Mouse (Mus musculus): ENCODE measurements around the gene Nrxn2. TPM values are rescaled to one million over a fixed set of nuclear protein-coding genes. Genes with fewer than 3 reads are reported as not detected.

Nrxn2 gene
- polyA plus RNA-seq, 1 experiment from 2014 or later = 5.0 TPM

DNA sequence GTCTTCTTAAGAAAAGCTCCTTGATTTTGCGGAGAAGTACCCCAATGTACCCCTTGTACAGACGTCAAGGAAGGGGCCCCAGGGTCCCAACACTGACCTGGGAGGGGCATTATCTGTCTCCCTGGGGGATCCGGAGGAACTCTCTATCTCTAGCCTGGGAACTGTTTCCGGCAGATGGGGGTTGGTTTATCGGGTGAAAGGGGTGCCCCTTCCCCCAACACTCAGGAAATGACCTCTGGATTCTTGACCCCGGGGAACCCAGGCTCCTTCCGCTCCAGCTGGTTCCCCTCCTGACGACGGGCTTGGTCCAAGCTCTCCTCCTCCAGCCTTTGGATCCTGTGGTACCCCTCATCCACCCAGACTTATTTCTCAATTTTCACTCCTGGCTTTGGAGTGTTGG is 16.6 kb upstream of the Nrxn2 start:
- H3K27ac ChIP-seq (replicated peaks; ENCODE audit: low read depth, low read length) = no peak overlapping the region
- ATAC-seq (replicated peaks; ENCODE audit: insufficient number of reproducible peaks, low FRiP score, low TSS enrichment, low read depth) = no peak

GRCm38 (mm10) chr19:6403869-6404268 is 14.7 kb upstream of the Nrxn2 start:
- Histone ChIP-seq H3K27ac (replicated peaks; ENCODE audit: low read depth, low read length) (no peak overlapping the region), H3K9me3 (replicated peaks; ENCODE audit: control insufficient read depth, low read length) (no peaks in the 10 kb centered on the region), H3K4me3 (ENCODE audit: low read depth, low read length) (no peak overlapping the region), H3K4me1 (ENCODE audit: control insufficient read depth, insufficient read depth, low read length) (peaks cover 5% of the 10 kb centered on the region; the same call in 1 of the 2 replicates), H3K9ac (replicated peaks; ENCODE audit: low read length) (no peak overlapping the region; the same call in 1 of the 2 replicates), H3K36me3 (replicated peaks; ENCODE audit: control insufficient read depth, insufficient read depth, low read depth, low read length) (no peaks in the 10 kb centered on the region), H3K27me3 (ENCODE audit: control insufficient read depth, insufficient read depth, low read length) (peaks cover 23% of the 10 kb centered on the region), H3K4me2 (ENCODE audit: low read depth, low read length) (no peak overlapping the region)
- DNase-seq (ENCODE audit: low spot score) (no peak), ATAC-seq (replicated peaks; ENCODE audit: insufficient number of reproducible peaks, low FRiP score, low TSS enrichment, low read depth) (no peak)
- 78% methylated on average over 10 of the region's 10 CpGs for WGBS

More for the DNA sequence above, 16.6 kb upstream of the Nrxn2 start:
- Histone ChIP-seq H3K4me1 (ENCODE audit: control insufficient read depth, insufficient read depth, low read length) (peaks cover 7% of the 10 kb centered on the region; the same call in 1 of the 2 replicates), H3K27me3 (ENCODE audit: control insufficient read depth, insufficient read depth, low read length) (peaks cover 29% of the 10 kb centered on the region), H3K36me3 (replicated peaks; ENCODE audit: control insufficient read depth, insufficient read depth, low read depth, low read length) (no peaks in the 10 kb centered on the region), H3K4me2 (ENCODE audit: low read depth, low read length) (no peak overlapping the region; the same call in 1 of the 2 replicates), H3K9me3 (replicated peaks; ENCODE audit: control insufficient read depth, low read length) (no peaks in the 10 kb centered on the region), H3K4me3 (ENCODE audit: low read depth, low read length) (no peak overlapping the region; the same call in 1 of the 2 replicates), H3K9ac (replicated peaks; ENCODE audit: low read length) (no peak overlapping the region)
- no peak for DNase-seq (ENCODE audit: low spot score)
- 8% methylated on average over 9 of the region's 9 CpGs for WGBS

- 0 out of 2 replicates have a peak, but pooled peaks cover 5% of the 10 kb centered on the region for H3K4me1 ChIP-seq (ENCODE audit: control insufficient read depth, insufficient read depth, low read length)
- no peak for ATAC-seq (replicated peaks; ENCODE audit: insufficient number of reproducible peaks, low FRiP score, low TSS enrichment, low read depth)
Measured at GRCm38 (mm10) chr19:6405433-6405832, 13.1 kb upstream of the Nrxn2 start.

GRCm38 (mm10) chr19:6407109-6407508 is 11.4 kb upstream of the Nrxn2 start:
- DNase-seq (ENCODE audit: low spot score) (no peak), ATAC-seq (replicated peaks; ENCODE audit: insufficient number of reproducible peaks, low FRiP score, low TSS enrichment, low read depth) (no peak)
- Histone ChIP-seq H3K4me3 (ENCODE audit: low read depth, low read length) (no peak overlapping the region), H3K36me3 (replicated peaks; ENCODE audit: control insufficient read depth, insufficient read depth, low read depth, low read length) (no peaks in the 10 kb centered on the region), H3K4me1 (ENCODE audit: control insufficient read depth, insufficient read depth, low read length) (no peaks in the 10 kb centered on the region), H3K9me3 (replicated peaks; ENCODE audit: control insufficient read depth, low read length) (no peaks in the 10 kb centered on the region), H3K4me2 (ENCODE audit: low read depth, low read length) (no peak overlapping the region), H3K9ac (replicated peaks; ENCODE audit: low read length) (no peak overlapping the region), H3K27me3 (ENCODE audit: control insufficient read depth, insufficient read depth, low read length) (no peaks in the 10 kb centered on the region; the same call in 1 of the 2 replicates), H3K27ac (replicated peaks; ENCODE audit: low read depth, low read length) (no peak overlapping the region)
- WGBS = 84% methylated on average over 8 of the region's 8 CpGs

More at GRCm38 (mm10) chr19:6405433-6405832, 13.1 kb upstream of the Nrxn2 start:
- Histone ChIP-seq H3K4me3 (ENCODE audit: low read depth, low read length) (no peak overlapping the region), H3K27me3 (ENCODE audit: control insufficient read depth, insufficient read depth, low read length) (peaks cover 11% of the 10 kb centered on the region), H3K4me2 (ENCODE audit: low read depth, low read length) (no peak overlapping the region), H3K9me3 (replicated peaks; ENCODE audit: control insufficient read depth, low read length) (no peaks in the 10 kb centered on the region), H3K36me3 (replicated peaks; ENCODE audit: control insufficient read depth, insufficient read depth, low read depth, low read length) (no peaks in the 10 kb centered on the region), H3K9ac (replicated peaks; ENCODE audit: low read length) (no peak overlapping the region), H3K27ac (replicated peaks; ENCODE audit: low read depth, low read length) (no peak overlapping the region)
- WGBS = 74% methylated on average over 10 of the region's 10 CpGs
- no peak for DNase-seq (ENCODE audit: low spot score)

DNA sequence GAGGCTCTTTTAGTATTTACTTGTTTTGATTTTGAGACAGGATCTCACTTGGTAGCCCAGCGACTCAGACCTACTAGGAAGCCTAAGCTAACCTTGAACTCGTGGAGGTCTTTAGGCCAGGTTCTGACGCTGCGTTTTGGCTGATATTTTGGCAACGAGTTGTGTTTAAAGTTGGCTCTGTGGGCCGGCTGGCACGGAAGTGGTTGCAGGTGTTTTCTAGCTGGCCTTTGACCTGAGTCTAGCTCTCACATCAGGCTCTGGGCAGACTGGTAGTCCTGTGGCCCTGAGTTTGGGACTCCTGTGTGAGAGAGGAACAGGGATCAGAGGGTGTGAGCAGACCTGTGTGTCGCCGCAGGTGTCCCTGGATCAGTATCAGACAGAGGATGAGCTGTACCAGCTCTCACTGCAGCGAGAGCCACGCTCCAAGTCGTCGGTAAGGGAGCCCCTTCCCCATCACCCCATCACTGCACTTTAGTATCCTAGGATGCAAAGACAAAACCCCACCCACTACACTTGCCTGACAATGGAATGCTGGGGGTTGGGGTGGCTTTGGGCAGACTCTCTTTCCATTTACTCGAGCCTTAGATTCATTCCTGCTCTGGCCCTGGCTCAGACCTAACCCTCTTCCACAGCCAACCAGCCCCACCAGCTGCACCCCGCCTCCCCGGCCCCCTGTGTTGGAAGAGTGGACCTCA is 10.6 kb upstream of the Nrxn2 start:
- Histone ChIP-seq H3K27me3 (ENCODE audit: control insufficient read depth, insufficient read depth, low read length) (no peaks in the 10 kb centered on the region; the same call in 1 of the 2 replicates), H3K9ac (replicated peaks; ENCODE audit: low read length) (no peak overlapping the region), H3K4me1 (ENCODE audit: control insufficient read depth, insufficient read depth, low read length) (no peaks in the 10 kb centered on the region), H3K9me3 (replicated peaks; ENCODE audit: control insufficient read depth, low read length) (no peaks in the 10 kb centered on the region), H3K27ac (replicated peaks; ENCODE audit: low read depth, low read length) (no peak overlapping the region), H3K4me2 (ENCODE audit: low read depth, low read length) (no peak overlapping the region), H3K36me3 (replicated peaks; ENCODE audit: control insufficient read depth, insufficient read depth, low read depth, low read length) (no peaks in the 10 kb centered on the region), H3K4me3 (ENCODE audit: low read depth, low read length) (no peak overlapping the region)
- DNase-seq (ENCODE audit: low spot score) (no peak), ATAC-seq (replicated peaks; ENCODE audit: insufficient number of reproducible peaks, low FRiP score, low TSS enrichment, low read depth) (no peak)
- WGBS = 47% methylated on average over 16 of the region's 16 CpGs

GRCm38 (mm10) chr19:6408749-6409148 is 9.8 kb upstream of the Nrxn2 start:
- Histone ChIP-seq H3K27ac (replicated peaks; ENCODE audit: low read depth, low read length) (no peak overlapping the region), H3K36me3 (replicated peaks; ENCODE audit: control insufficient read depth, insufficient read depth, low read depth, low read length) (no peaks in the 10 kb centered on the region), H3K4me1 (ENCODE audit: control insufficient read depth, insufficient read depth, low read length) (no peaks in the 10 kb centered on the region), H3K9ac (replicated peaks; ENCODE audit: low read length) (no peak overlapping the region), H3K27me3 (ENCODE audit: control insufficient read depth, insufficient read depth, low read length) (no peaks in the 10 kb centered on the region; the same call in 1 of the 2 replicates), H3K4me3 (ENCODE audit: low read depth, low read length) (no peak overlapping the region), H3K4me2 (ENCODE audit: low read depth, low read length) (no peak overlapping the region), H3K9me3 (replicated peaks; ENCODE audit: control insufficient read depth, low read length) (no peaks in the 10 kb centered on the region)
- ATAC-seq (replicated peaks; ENCODE audit: insufficient number of reproducible peaks, low FRiP score, low TSS enrichment, low read depth) = no peak
- no peak for DNase-seq (ENCODE audit: low spot score)
- 82% methylated on average over 8 of the region's 8 CpGs for WGBS

GRCm38 (mm10) chr19:6409176-6409575 is 9.4 kb upstream of the Nrxn2 start:
- Histone ChIP-seq H3K4me1 (ENCODE audit: control insufficient read depth, insufficient read depth, low read length) (no peaks in the 10 kb centered on the region), H3K9ac (replicated peaks; ENCODE audit: low read length) (no peak overlapping the region), H3K4me2 (ENCODE audit: low read depth, low read length) (no peak overlapping the region), H3K27ac (replicated peaks; ENCODE audit: low read depth, low read length) (no peak overlapping the region), H3K27me3 (ENCODE audit: control insufficient read depth, insufficient read depth, low read length) (no peaks in the 10 kb centered on the region), H3K36me3 (replicated peaks; ENCODE audit: control insufficient read depth, insufficient read depth, low read depth, low read length) (no peaks in the 10 kb centered on the region), H3K4me3 (ENCODE audit: low read depth, low read length) (no peak overlapping the region), H3K9me3 (replicated peaks; ENCODE audit: control insufficient read depth, low read length) (no peaks in the 10 kb centered on the region)
- no peak for DNase-seq (ENCODE audit: low spot score)
- 75% methylated on average over 5 of the region's 5 CpGs for WGBS
- ATAC-seq (replicated peaks; ENCODE audit: insufficient number of reproducible peaks, low FRiP score, low TSS enrichment, low read depth) = no peak

DNA sequence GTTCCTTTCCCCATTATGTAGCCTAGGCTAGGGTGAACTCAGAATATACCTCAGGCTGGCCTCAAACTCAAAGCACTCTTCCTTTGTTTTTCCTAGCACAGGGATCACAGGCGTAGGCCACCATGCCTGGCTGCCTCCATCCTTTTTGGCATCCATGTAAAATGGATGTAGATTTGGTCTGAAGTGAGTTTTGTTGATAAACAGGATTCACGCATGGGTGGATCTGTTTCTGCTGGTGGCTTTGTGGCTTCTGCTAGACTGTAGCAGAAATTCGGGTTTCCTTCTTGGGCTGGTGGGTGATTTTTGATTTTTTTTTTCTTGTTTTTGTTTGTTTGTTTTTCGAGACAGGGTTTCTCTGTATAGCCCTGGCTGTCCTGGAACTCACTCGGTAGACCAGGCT is 8.6 kb upstream of the Nrxn2 start:
- 76% methylated on average over 5 of the region's 5 CpGs for WGBS
- H3K27ac ChIP-seq (replicated peaks; ENCODE audit: low read depth, low read length) = no peak overlapping the region
- no peak for DNase-seq (ENCODE audit: low spot score)
- no peaks in the 10 kb centered on the region for H3K36me3 ChIP-seq (replicated peaks; ENCODE audit: control insufficient read depth, insufficient read depth, low read depth, low read length)
- no peaks in the 10 kb centered on the region for H3K9me3 ChIP-seq (replicated peaks; ENCODE audit: control insufficient read depth, low read length)
- no peaks in the 10 kb centered on the region for H3K27me3 ChIP-seq (ENCODE audit: control insufficient read depth, insufficient read depth, low read length)
- ATAC-seq (replicated peaks; ENCODE audit: insufficient number of reproducible peaks, low FRiP score, low TSS enrichment, low read depth) = no peak
- H3K4me2 ChIP-seq (ENCODE audit: low read depth, low read length) = no peak overlapping the region
- H3K4me1 ChIP-seq (ENCODE audit: control insufficient read depth, insufficient read depth, low read length) = no peaks in the 10 kb centered on the region
- no peak overlapping the region for H3K4me3 ChIP-seq (ENCODE audit: low read depth, low read length)
- no peak overlapping the region for H3K9ac ChIP-seq (replicated peaks; ENCODE audit: low read length)

Data from embryonic facial prominence, embryonic 11.5 days (tissue).